Mouse (Mus musculus): Measurements from ENCODE around the gene Pabpc5. TPM values are rescaled to one million over a fixed set of nuclear protein-coding genes. Genes with fewer than 3 reads are reported as not detected.
A peak's percentile ranks its signal among the peaks of the same experiment; 100 is the strongest.

Gene Pabpc5
- 0.28 and 0.32 TPM in 2 replicates for polyA plus RNA-seq (2014; fragmentation: Nextera tagmentation; extraction: Ambion mirVana)

DNA sequence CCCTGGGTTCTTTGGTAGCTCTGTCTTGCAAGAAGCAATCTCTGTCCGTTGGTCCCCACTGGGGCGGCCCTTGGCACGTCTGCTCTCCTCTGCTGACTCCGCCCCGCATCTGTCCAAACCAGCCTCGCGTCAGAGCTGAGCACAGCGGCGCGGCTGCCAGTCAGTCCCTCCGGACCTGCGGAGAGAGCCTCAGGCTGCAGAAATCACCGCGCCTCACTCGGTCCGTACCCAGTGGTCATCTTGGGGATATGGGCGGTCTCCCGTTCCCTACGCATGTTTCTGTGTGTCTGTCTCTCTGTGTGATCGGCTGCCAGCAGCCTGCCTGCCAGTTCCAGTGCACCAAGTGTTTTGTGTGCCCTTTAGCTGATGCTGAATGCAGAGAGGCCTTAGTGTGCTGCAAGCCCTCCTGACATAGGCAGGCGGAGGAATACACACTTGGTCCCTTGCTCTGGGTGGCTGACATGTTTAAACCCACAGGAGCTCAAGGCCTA, at the start of gene Pabpc5:
TSS of gene Pabpc5 (plus strand) at position 116 of the 491 bp plus-strand sequence.
- ATAC-seq (replicated peaks; ENCODE audit: low FRiP score, low TSS enrichment, low read depth) = peak; percentile 95
- Histone ChIP-seq H3K9me3 (ENCODE audit: control insufficient read depth, low read length) (no peaks in the 10 kb centered on the region), H3K4me2 (ENCODE audit: low read length) (peak within 1 kb of the TSS; percentile 42), H3K9ac (ENCODE audit: low read length) (peak within 1 kb of the TSS; percentile 27; the same call in 1 of the 2 replicates), H3K36me3 (ENCODE audit: control insufficient read depth, insufficient read depth, low read length) (no peaks in the 10 kb centered on the region), H3K27ac (ENCODE audit: low read depth) (peak within 1 kb of the TSS; percentile 47; the same call in 1 of the 2 replicates), H3K27me3 (replicated peaks; ENCODE audit: control insufficient read depth, insufficient read depth, low read length) (no peaks in the 10 kb centered on the region), H3K4me1 (replicated peaks; ENCODE audit: control insufficient read depth, insufficient read depth, low read length) (no peaks in the 10 kb centered on the region), H3K4me3 (ENCODE audit: low read depth, low read length) (peak within 1 kb of the TSS; percentile 35)
- WGBS = 7% methylated on average over 21 of the region's 21 CpGs
- peak; percentile 69 for DNase-seq (ENCODE audit: low spot score)

DNA sequence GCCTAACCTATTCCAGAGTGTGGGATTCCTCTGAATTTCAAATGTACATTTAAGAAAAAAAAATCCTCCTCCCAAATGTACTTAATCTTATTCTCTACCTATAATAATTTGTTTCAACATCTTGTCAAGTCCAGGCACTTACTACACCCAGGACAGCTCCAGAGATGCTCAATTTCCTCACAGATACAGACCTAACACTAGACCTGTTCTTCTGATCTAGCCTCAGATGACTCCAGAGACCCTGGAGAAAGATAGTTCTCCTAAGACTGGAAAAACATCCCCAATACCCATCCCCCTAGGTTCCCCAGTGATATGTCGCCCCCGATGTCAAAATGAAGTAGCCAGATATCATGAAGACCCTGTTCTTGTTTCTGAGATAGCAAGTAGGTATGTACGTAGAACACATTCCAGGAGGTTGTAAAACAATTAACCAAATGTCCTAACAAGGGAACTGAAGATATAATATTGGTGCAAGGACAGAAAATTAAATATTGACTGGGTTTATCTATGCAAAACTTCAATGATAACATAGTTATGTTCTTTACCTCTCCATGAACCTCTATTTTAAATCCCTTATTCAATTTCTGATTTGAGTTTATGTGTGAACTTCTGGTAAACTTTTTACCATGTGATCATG, 39.9 kb upstream of the Pabpc5 start:
- Histone ChIP-seq H3K27me3 (replicated peaks; ENCODE audit: control insufficient read depth, insufficient read depth, low read length) (no peaks in the 10 kb centered on the region), H3K27ac (ENCODE audit: low read depth) (no peak overlapping the region), H3K4me1 (replicated peaks; ENCODE audit: control insufficient read depth, insufficient read depth, low read length) (no peaks in the 10 kb centered on the region), H3K9me3 (ENCODE audit: control insufficient read depth, low read length) (no peaks in the 10 kb centered on the region), H3K4me3 (ENCODE audit: low read depth, low read length) (no peak overlapping the region), H3K36me3 (ENCODE audit: control insufficient read depth, insufficient read depth, low read length) (no peaks in the 10 kb centered on the region), H3K9ac (ENCODE audit: low read length) (no peak overlapping the region), H3K4me2 (ENCODE audit: low read length) (no peak overlapping the region)
- ATAC-seq (replicated peaks; ENCODE audit: low FRiP score, low TSS enrichment, low read depth) = no peak
- 72% methylated on average over 3 of the region's 3 CpGs for WGBS
- no peak for DNase-seq (ENCODE audit: low spot score)

DNA sequence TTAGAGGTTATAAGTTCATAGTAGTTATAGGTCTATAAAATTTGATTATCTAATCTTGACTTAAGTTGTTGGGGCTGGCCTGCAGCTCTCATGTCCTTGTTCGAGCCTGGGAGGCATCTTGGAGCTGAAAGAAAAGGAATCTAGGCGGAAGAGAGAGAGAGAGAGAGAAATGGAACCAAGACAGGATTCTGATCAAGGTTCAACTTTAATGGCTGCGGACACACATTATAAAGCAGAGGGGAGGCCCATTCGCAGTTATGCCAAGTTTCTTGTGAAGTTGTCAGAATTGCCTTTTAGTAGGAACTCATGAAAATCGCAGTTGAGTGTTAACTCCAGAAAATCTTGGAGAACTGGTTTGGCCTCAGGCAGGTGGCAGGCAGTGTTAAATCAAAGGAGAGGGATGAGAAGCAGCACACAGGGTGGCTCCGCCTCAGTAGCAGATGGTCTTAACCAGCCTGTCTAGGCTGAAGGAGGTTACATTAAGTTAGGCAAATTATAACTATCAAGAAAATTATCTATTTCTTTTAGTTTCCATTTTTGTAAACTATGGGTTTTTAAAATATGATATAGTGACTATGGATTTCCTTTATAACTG, 38.6 kb upstream of the Pabpc5 start:
- Histone ChIP-seq H3K9ac (ENCODE audit: low read length) (no peak overlapping the region), H3K27ac (ENCODE audit: low read depth) (no peak overlapping the region), H3K4me1 (replicated peaks; ENCODE audit: control insufficient read depth, insufficient read depth, low read length) (no peaks in the 10 kb centered on the region), H3K27me3 (replicated peaks; ENCODE audit: control insufficient read depth, insufficient read depth, low read length) (no peaks in the 10 kb centered on the region), H3K36me3 (ENCODE audit: control insufficient read depth, insufficient read depth, low read length) (no peaks in the 10 kb centered on the region), H3K9me3 (ENCODE audit: control insufficient read depth, low read length) (no peaks in the 10 kb centered on the region), H3K4me3 (ENCODE audit: low read depth, low read length) (no peak overlapping the region), H3K4me2 (ENCODE audit: low read length) (no peak overlapping the region)
- 47% methylated on average over 6 of the region's 6 CpGs for WGBS
- ATAC-seq (replicated peaks; ENCODE audit: low FRiP score, low TSS enrichment, low read depth) = no peak
- no peak for DNase-seq (ENCODE audit: low spot score)

DNA sequence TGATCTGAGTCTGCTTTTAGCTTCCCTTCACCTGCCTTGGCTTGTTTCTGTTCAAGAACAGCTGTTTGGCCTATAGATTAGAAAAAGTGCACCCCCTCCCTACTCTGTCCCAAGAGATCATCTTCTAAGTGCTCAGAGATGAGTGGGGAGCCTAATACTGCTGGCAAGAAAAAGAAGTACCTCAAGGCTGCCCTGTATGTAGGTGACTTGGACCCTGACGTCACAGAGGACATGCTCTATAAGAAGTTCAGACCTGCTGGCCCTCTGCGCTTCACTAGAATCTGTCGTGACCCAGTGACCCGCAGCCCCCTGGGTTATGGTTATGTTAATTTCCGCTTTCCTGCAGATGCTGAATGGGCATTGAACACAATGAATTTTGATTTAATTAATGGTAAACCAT, 856 bp downstream of the Pabpc5 start:
- H3K36me3 ChIP-seq (ENCODE audit: control insufficient read depth, insufficient read depth, low read length) = no peaks in the 10 kb centered on the region
- ATAC-seq (replicated peaks; ENCODE audit: low FRiP score, low TSS enrichment, low read depth) = no peak
- H3K4me3 ChIP-seq (ENCODE audit: low read depth, low read length) = peak overlapping the region; percentile 35; the same call in 1 of the 2 replicates
- no peak for DNase-seq (ENCODE audit: low spot score)
- H3K27ac ChIP-seq (ENCODE audit: low read depth) = no peak overlapping the region
- H3K9me3 ChIP-seq (ENCODE audit: control insufficient read depth, low read length) = no peaks in the 10 kb centered on the region
- 83% methylated on average over 5 of the region's 5 CpGs for WGBS
- peak overlapping the region; percentile 42 for H3K4me2 ChIP-seq (ENCODE audit: low read length)
- no peaks in the 10 kb centered on the region for H3K27me3 ChIP-seq (replicated peaks; ENCODE audit: control insufficient read depth, insufficient read depth, low read length)
- H3K4me1 ChIP-seq (replicated peaks; ENCODE audit: control insufficient read depth, insufficient read depth, low read length) = no peaks in the 10 kb centered on the region
- H3K9ac ChIP-seq (ENCODE audit: low read length) = no peak overlapping the region

Data from intestine, embryonic 14.5 days (tissue).